Mouse (Mus musculus) retina, embryonic 14.5 days (tissue): ENCODE data around the gene Cybrd1.

ENCODE experiments used
- DNase-seq: peaks from one replicate; pipeline ENCODE4 v3.0.0-alpha.2; 2015; ENCODE audit warnings: low spot score

Cybrd1 gene

DNA sequence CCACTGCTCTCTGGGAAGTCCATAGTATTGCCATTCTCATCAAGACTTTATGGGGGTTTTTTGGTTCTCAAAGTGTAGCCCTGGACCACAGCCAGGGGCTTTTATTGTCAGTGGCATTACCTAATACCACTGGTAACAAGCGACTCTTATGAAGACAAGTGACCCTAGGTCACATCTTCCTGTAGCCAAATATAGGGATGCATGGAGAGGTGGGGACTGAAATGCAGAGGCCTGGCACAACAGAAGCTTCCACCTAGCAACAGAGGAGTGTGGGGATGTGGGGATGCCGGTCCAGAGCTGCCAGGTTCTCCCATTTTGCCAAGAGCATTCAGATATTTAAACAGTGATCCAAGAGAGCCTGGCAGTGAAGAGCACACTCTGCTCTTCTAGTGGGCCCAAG lies 5.9 kb downstream of the Cybrd1 start:
- no peak for DNase-seq

DNA sequence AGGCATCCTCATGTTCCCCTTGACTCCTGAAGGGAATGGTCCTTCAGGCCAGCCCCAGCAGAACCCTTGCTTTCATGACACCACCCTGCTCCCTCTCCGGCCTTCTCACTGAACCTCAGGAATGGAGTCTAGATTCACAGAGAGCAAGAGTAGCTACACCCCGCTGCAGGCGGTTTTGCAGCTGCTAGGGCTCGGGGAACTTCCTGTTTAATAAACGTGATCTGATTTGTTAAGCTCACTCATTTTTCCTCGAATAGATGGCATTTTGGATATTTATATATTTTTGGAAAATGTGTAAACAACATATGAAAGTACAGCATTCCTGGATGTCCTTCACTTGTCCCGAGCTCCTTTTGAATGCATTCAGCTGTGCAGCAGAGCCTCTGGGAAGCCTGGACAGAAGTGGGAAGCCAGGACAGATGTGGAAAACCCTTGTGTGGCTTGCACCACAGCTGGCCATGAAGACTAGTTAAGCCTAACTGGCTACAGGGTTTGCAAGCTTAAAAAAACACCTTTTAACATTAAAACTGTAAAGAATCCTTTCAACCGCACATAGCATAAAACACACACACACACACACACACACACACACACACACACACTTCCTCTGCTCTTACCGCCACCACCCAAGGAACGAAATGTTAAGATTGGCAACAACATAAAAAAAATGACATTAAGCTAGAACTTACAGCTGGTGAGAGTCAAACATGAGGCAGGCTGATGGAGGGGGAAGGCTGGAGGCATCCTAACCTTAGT lies 10.2 kb downstream of the Cybrd1 start:
- no peak for DNase-seq

DNA sequence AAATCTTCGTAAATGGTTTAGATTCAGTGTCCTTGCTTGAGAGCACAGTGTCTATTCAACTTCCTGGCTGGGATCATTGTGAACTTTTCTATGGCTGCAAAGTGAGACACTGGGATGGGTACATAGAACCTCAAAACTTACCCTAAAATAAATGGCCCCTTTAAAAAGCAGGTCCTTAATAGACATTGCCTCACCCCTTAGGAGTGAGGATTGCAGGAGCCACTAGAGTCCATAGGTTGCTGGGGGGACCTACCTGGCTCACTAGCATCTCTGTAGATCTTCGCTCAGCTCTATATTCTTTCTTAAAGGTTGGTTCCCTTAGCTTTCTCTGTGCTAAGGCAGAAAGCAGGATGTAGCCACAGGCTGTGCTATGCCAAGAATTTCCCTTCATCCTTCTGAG lies 12.6 kb downstream of the Cybrd1 start:
- no peak for DNase-seq

DNA sequence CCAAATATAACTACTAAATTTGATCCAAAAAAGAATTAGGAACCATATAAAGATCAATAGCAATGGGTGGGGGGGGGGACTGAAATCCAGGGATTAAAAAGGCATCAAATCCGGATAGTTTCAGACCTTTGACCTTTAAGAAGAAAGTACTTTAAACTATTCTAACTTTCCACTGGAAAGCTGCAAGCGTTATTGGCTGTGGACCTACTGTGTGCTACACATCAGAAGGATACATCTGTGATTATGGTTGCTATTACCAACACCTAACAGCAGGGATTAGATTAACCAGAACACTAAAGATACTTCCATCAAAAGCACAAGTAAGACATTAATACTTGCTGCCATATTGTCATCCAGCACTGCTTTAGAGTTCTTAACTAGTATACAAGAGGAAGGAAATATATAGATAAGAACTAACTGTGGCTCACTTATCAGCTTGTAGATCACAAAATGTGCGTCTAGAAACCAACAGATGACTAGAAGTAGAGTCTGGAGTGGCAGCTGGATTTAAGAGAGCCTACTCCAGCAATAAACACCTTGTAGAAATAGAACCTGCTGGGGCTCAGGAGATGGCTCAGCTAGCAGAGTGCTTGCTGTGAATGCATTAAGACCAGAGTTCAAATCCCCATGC lies 14.3 kb downstream of the Cybrd1 start:
- DNase-seq, result no peak

DNA sequence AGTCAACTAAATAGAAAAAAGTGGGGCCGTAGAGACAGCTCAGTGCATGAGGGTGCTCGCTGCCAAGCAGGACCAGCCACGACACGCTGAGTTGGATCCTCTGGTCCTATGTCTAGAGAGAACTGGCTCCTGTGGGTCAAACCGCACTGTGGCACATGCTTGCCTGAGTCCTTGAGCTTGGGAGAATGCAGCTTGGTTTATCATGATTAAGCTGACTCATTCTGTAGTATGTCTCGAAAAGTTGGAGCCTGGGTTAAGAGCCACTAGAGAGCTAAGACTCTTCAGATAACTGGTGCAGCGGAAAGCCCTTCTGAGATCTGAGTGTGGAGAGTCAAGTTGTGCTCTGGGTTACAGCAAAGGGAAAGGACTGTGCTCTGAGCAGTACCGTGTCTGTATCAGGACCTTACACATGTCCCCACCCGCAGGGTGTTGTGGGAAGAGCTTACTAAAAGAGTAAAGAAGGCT lies 16.4 kb downstream of the Cybrd1 start:
- DNase-seq, result no peak

DNA sequence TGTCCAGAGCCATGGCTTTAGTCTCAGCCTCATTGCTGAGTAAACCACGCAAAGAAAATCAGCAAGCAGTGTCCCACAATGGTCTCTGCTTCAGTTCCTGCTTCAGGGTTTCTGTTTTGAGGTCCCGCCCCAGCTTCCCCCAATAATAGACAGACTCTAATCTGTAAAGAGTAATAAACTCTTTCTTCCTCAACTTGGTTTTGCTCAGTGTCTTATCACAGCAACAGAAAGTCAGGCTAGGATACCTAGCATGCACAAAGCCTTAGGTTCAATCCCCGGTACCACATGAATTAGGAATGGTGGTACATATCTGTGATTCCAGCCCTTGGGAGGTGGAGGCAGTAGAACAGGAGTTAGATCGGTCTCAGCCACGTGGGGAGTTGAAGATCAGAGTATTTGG lies 17.1 kb downstream of the Cybrd1 start:
- DNase-seq, result no peak

DNA sequence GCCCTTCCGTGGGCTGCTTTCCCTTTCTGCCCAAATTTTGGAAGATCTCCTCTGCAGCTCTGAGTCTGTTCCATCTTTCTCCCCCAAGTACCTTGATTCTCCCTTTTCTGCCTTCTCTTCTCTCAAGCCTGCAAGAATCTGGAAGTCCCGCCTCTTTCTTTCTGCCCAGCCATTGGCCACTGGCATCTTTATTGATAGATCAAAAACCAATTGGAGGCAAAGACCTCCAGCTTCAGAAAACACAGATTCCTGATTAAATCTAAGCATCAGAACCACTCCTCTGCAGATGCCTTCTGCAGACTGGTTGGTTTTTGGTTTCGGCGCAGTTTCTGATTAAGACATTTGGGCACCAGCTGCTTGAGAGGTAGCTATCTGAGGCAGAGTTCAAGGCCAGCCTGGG lies 22.9 kb downstream of the Cybrd1 start:
- DNase-seq, result no peak

DNA sequence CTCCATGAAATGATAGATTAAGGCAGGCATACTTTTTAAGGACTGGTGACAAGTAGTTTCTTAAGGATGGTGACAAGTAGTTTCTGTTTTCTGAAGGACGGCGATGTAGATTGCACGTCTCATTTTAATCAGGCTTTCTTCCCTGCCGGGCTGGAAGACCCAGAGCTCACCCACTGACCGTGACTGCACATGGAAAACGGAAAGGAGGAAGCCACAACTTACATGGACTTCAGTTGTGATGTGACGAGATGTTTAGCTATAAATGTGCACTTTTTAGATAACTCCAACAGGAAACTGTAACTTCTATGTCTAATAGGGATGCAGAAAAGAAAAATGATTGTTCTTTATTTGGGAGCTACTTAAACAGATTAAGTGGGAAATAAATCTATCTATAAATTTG lies 24.7 kb downstream of the Cybrd1 start:
- DNase-seq, result no peak

DNA sequence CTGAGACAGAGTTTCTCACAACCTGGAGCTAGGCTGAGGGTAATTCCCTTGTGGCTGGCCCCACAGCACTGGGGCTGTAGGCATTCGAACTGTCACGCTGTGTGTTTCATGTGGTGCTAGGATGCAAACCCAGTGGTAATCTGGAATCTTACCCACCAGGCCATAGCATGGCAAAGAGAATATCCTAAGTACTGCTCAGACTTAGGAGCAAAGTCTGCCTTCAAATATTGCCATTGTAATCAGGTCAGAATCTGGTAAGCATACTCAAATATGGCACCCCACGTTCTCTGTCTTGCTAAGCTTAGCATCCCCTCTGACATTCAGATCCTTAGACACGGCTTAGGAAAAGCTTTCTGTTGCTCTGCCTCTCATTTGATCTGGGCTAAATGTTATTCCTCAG lies 28.1 kb downstream of the Cybrd1 start:
- no peak for DNase-seq

DNA sequence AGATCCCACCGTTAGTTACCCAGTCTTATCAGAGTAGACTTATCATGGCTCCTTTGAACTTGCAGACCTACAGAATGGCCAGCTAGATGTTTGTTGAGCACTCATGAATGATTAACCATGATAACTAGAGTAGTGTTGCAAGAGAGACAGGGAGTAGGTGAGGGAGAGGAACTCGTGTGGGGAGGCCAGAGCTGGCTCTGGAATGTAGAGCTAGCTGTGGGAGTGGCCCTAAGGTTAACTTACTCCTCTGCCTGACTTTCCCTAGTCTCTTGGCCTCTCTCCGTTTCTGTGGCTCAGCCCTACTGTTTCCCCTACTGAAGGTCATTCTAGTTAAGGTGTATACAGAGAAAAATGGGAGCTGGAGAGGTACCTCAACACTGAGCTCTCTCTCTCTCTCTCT lies 28.5 kb downstream of the Cybrd1 start:
- DNase-seq, result no peak

DNA sequence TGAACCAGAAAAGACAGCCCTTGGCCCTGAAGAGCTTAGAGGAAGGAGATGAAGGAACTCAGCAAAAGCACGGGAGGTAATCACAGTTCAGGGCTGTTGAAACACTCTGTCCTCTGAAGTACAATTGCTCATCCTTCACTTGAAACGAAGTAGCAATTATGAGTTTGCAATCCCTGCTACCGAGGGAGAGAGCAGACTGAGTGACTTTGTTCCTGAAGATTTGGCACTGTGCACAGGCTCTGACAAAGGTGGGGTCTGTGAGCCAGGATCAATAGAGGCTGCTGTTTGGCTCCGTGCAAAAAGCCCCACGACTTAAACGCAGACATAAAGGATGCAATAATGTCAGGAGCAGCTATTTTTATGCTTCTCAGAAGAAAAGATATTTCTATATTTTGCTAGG lies 30.1 kb downstream of the Cybrd1 start:
- DNase-seq, result no peak

DNA sequence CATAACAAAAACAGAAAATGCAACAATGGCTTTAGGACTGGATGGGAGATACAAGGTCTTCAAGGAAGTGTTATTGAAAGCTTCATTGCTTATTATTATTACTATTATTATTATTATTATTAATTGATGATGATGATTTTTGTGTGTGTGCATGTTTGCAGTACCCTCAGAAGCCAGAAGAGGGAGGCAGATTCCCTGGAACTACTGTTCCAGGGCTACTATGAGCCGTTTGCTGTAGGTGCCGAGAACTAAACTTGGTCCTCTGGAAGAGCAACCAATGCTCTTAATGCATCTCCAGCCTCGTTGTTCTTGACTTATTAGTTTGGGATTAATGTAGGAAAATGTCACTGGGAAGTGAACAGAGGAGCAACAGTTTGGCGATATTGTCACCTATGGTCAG lies 34.4 kb downstream of the Cybrd1 start:
- no peak for DNase-seq

DNA sequence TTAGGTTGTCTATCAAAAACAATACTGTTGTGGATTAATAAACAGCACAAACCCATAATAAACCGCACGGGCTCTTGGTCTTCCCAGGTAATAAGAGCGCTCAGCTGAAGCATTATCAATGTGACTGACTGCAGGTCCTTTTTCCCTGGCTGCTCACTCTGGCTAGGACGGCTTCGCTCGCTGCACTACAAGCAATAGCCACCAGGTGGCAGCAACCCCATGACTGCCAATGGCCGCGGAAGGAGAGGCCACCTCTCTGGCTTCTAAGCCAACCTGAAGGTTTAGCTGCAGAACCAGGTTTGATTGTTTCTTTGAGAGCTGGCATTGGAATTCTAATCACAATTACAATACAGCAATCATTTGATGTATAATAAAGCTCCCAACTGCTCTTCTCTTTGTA lies 37.8 kb downstream of the Cybrd1 start:
- DNase-seq, result peak; percentile 87

DNA sequence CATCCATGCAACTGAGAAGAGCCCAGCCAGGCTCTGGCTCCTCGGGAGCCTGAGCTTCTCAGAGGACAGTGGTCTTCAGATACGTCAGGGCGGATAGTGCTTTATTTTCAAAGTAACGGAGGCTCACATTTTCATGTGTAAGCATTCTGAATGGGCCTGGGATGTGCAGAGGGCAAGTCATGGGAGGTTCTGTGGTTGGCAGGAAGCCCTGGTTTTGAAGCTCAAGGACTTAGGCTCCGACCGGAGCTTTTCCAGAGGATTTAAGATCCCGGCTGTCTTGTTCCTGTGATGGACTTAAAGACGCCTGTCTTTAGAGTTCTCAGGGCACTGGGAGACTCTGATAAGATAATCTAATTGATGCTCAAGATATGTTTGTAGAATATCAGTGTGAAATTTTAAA lies 38.7 kb downstream of the Cybrd1 start:
- no peak for DNase-seq

DNA sequence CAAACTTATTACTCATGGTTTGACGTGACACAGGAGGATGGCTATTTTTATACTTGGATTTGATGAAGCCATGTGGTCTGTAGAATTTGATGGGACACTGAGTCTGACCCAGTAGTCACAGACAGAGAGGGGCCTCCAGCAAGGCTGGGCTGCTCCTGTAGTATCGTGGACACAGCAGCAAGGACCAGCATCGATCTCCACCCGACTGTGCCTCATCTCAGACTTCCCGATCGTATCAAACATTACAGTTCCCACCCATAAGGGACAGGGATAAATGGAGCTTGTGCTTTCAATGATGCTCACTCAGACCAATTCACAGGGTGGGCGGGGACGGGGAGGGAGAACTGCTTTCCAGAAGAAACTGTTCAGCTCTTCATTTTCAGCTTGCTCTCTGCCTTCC lies 40.2 kb downstream of the Cybrd1 start:
- no peak for DNase-seq

DNA sequence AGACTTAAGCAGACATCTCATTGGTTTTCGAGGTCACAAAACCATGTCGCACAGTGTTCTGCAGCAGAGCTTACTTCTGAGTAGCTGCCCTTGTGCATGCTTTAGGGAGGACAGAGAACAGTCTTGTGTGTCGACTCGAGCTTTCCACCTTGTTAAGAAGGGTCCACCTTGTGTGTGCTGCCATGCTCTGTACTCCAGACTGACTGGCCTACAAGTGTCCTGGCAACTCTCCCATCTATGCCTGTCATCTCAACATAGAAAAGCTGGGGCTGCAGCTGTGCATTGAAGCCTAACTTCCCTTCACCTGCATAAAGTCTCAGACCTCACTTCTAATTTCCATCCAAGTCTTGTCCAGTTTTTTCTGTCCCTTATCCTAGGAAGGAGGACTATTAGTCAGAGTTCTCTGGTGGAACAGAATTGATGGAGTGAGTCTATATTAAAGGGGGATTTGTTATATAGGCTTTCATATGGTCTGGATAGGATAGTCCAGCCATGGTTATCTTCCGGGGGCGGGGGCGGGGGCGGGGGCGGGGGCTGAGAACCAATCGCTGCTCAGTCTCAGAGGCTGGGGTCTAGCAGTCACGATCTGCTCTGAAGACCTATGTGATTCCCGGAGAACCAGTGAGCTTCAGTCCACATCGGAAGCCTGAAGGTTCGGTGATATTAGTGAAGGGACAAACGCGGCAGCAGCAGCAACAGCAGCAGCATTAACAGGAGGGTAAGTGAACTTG lies 42.0 kb downstream of the Cybrd1 start:
- DNase-seq, result no peak

DNA sequence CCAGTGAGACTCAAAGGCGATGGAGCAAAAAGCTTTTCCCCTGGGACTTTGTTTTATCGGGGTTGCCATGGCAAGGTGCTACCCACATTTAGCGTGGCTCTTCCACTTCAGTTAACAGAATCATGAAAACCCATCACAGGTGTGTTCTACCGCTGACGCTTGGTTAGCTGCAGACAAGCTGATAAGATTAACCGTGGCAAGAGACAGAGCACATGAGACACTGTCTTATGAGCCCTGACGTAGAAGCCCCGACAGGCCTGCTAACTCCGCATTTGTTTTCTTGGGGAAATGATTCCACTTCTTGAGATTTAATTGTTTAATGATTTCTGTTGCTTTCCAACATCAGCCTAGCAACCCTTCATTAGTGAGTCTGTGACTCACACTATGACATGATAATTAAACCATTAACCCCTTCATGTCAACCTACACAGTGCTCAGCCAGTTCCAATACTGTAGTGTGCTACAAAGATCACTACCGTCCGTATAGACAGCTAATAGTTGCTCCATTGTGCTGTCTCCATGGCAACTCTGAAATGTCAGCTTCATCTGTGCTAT lies 42.7 kb downstream of the Cybrd1 start:
- peak; percentile 69 for DNase-seq

DNA sequence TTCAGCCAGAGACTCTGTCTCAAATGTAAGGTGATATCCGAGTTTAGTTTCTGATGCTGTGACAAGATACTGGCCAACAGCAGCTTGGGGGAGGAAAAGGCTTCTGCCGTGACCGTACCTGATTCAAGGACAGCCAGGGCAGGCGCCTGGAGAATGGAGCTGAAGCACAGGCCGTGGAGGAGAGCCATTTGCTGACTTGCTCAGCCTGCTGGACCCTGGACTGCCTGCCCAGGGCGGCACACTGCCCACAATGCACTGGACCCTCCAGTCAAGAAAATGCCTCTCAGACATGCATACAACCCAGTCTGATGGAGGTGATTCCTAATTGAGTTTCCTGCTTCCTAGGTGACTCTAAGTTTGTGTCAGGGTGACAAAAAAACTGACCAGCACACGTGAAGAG lies 43.8 kb downstream of the Cybrd1 start:
- no peak for DNase-seq

DNA sequence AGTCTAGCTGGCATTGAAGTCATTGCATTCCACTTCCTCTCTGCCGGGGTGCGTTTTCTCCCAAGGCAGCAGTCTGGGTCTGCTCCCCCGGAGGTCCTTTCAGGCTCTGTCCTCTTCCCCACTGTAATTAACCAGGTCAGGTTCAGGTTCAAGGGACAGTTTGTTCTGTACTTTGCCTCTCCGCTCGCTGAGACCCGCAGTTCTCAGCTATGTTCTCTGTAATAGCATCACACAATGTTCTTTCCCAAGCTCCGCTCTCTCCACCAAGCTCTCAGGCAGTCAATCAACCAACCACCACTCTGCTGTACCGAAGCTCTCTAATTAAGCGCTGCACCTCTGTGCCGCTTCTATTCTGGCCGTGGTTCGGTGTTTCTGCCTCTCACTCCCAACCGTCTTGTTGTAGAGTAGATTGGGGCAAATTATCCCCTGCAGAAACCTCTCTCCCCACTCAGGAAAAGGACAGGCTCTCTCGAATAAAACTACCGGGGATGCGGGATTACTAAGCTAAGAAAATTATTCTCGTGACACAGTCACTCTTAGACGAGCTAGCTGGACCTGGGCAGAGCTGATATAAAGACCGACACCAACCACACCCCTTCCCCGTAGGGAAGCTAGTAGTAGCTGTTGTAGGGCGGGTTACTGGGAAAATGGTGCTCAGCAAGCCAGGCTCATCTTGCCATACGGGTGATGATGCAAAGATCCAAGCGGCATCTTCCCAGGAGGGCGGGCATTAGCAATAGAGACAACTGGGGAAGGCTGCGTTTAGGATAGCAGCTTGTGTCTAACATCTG lies 45.3 kb downstream of the Cybrd1 start:
- no peak for DNase-seq

DNA sequence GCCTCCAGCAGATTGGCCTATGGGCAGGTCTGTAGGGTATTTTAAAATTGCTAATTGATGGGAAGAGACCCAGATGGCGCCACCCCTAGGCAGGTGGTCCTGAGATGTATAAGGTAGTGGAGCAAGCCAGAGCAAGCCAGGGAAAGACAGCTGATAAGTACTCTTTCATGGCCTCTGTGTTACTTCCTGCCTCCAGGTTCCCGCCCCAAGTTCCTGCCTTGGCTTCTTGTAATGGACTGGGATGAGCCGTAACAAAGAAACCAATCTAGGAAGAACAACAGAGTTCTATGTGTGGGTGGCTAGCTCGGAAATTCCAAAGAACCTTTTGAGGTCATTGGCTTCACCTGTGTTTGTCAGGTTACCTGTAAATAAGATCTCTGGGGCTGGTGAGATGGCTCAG lies 49.5 kb downstream of the Cybrd1 start:
- no peak for DNase-seq

DNA sequence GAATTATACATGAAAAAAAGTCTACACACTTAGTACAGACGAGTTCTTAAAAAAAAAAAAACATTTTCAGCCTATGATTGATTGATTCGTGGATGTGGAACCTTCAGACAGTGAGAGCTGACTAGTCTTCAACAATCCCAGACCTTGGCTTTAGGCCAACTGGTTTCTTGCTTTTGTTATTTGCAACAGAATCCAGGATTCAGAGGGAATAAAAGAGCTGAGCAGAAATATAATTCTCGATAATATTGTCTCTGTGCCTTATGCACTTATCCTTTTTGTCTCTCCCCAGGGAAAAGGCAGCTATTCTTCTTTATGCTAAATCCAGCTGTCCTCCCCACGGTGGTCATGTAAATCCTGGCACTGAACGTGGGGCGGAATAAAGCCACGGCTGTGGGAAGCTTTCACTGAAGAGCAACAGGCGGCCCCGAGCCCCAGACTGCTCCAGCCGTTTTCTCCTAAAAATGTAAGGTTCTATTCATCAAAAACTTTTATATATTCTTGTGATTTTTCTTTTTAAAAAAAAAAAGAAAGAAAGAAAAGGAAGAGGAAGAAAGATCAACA lies 50.8 kb downstream of the Cybrd1 start:
- DNase-seq, result no peak

DNA sequence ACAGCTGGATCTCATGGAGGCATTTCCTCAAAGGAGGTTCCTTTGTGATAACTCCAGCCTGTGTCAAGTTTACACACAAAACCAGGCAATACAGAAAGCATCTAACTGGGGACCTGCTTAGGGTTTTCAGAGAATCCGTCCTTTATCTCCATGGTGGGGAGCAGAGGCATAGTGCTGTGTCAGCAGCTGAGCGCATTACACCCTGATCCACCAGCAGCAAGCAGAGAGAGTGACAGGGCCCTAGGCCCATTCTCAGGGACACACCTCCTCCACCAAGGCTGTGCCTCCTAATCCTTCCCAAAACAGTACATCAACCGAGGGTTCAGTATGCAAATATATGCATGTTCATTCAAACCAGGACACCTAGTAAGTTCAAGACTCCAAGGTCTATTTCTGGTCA lies 55.3 kb downstream of the Cybrd1 start:
- DNase-seq, result no peak
